Mouse (Mus musculus) liver, postnatal 0 days (tissue): ENCODE measurements at regions not wholly inside any gene's neighbourhood (a gene's known extent, or its start where the extent isn't known, plus 50 kb on each side); places are given as distances from the start of the nearest gene placed in this dataset.

Source experiments
- CTCF ChIP-seq: sonication (generic); IDR thresholded peaks from 2 replicates; pipeline ENCODE4 v1.5.1; 2016; ENCODE audit warnings: antibody characterized with exemption, low read depth
- EP300 ChIP-seq: IDR thresholded peaks from 2 replicates; pipeline ENCODE4 v1.6.1; 2016; ENCODE audit warnings: antibody characterized with exemption, low read depth, mild to moderate bottlenecking

GRCm38 (mm10) chr1:95454246-95454645 lies 140.8 kb downstream of the Fam174a start:
- no peak for TF ChIP-seq CTCF
- no peak for TF ChIP-seq EP300
